Mouse (Mus musculus) ovary, postnatal 14 days (tissue): ENCODE data around the gene Zfp800.
A peak's percentile ranks its signal among the peaks of the same experiment; 100 is the strongest.

Experiments used
- DNase-seq: peaks from one replicate; pipeline ENCODE4 v3.0.0; 2022; ENCODE audit warnings: low spot score

The Zfp800 gene

DNA sequence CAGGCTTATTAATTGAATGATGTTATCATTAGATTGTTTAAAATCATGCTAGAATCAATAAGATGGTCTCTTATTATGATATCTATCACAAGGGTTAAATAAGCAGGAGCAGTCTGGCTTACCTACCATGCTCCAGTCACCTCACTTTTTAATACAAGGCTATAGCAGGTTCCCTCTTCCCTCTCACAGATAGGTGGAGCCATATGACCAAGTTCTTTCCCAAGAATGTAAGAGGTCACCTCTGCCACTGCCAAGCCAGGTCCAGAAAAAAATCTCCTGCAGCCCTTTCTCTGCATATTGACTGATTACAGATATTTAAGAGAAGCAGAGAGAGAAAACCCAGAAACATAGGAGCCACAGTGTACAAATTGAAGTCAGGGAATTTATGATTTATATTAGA, 88.1 kb downstream of the Zfp800 start:
- DNase-seq: no peak

DNA sequence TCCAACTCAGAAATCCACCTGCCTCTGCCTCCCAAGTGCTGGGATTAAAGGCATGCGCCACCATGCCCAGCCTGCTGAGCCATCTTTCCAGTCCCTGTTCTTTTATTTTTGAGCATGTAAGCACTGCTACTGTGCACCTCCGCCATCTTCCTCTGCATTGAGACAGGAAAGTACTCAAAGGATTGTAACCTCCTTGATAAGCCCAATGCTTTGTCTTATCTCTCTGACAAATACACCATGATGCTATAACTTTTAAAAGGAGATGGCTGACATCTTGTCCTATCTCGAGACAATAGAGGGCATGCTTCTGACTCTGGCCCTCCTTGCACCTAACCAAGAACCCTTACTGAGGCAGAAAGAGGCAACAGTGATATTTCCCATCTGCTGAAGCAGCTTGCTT, 88.9 kb downstream of the Zfp800 start:
- no peak for DNase-seq

DNA sequence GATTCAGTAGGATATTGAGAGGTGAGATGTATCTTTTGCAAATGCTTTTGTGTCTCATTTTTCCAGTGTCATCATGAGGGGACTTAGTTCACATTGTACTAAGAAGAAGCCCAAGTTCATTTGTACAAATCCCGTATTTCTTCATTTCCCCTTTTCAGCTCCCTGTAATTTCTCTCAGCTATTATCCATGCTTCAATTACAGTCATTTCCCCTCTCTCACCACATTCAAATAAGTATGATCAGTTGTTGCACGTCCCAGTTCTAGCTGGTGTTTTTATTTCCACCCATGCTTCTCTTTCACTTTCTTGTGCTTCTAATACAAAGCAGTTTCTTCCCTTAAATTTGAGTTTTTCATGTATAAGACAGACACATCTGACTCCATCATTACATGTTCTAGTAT, 91.1 kb downstream of the Zfp800 start:
- no peak for DNase-seq

DNA sequence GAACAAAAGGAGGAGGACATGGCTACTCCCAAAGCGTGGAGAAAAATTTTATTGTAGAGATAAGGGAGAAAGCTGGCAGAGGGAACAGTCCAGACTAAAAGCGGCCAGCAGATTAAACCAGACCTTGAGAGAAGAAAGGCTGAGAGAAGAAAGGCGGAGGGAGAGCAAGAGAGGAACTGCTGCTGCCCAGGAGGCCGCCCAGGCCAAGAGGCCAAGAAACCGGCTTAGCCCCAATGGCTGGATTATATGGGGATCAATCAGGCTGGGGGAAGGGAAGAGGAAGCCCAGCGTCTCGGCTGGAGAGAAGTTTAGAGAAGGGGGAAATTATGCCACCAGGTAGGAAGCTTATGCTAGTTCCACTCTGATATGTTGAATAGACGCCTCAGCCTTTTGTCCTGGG, 101.5 kb downstream of the Zfp800 start:
- no peak for DNase-seq

DNA sequence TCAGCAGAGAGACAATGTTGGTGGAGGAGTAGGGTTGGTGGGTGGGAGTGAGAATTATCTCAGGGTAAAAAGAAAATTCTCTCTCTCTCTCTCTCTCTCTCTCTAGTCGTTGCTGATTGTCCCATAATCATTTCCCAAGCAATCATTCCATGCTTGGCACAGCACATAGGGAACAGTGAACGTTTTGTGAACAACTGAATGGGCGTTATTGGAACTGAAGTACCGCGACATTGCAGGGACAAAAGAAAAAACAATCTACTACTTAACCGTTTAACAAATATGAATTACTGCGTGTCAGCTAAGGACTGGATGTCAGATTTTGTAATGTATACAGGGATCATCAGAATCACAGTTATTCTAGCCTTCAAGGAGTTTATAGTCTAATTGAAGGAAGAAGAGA, 102.2 kb downstream of the Zfp800 start:
- no peak for DNase-seq

DNA sequence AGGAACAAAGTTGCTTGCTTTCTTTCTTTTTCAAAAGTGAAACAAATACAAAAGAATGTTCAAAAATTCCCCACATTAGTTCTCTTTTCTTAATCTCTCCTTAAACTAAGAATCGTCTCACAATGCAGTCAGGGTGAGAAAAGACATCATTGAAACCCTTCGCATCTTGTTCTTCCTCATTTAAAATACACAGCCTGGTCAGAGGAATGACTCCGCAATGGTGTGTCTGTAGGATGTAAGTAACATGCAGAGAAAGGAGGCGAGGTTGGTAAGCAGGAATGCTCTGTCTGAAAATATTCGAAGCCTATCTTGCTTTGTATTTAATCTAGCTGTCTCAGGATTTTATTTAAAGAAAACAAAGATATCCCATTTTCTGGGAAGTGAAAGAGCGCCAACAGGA, 105.0 kb downstream of the Zfp800 start:
- no peak for DNase-seq

DNA sequence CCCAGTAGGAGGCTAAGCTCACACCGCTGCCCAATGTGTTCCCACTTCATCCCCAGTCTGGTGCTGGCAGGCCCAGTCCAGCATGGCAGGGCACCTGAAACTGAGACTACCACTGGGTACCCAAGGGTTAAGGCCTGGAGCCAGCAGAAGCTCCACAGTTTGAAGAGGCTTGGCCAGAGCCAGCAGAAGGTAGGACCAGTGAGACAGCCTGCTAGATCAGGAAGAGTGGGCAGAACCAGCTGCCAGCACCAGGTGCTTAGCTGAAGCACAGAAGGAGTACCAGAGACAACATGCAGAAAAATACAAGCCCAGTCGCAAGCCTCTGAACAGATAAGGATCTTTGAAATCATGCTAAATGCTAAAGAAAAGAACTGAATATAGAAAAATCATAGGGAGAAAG, 117.9 kb downstream of the Zfp800 start:
- no peak for DNase-seq

DNA sequence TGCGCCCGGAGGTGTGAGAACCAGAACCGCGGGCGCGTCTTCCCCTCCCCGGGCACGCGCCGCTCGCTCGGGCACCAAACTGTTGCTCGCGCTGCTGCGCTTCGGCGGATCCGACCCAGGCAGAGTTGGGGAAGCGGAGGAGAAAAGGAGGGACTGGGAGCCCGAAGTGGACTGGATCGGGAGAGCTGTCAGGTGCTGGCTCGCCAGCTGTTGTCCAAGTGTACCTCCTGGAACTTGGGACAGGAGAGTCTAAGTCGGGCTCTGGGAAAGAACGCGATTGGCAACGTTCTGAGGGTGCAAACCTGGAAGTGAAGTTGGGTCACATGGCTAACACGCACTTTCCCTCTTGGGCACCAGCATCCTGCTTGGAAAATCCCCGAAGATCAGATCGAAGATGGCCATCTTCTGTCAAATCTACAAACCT, 135.6 kb downstream of the Zfp800 start:
- DNase-seq: no peak

DNA sequence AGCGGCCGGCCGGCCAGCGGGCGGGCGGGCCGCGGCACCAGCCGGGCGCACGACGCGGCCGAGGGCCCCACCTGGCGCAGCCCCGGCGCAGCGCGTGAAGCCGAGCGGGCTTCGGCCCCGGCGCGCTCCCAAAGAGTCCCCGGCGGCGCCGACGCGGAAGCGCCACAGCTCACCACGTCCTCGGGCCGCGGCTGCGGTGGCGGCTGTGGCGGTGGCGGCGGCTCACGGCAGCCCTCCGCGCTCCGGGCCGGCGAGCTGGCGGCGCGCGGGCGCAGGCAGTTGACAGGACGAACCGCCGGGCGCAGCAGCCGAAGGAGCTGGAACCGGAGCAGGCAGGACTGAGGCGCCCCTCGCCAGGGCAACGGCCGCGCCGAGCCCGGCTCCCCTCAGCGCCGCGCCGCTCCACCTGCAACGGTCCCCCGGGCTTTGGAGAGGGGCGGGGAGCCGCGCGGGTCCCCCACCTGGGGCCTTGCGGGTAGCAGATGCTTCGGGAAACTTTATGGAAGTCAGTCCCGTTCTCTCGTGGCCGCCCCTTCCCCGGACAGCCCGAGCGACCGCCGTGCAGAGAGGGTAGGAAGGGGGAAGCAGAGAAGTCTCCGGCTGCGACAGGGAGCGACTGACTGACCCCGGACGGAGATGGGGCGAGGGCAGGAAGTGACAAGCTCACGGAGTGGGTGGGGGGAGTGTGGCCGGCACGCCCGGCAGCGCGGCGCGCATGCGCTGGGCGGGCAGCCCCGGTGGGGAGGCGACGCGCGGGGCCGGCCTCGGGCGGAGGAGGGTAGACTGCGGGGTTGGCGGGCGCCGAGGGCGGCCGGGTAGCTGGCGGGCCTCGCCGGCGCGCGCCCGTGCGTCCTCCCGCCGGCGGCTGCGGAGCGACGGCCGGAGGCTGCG, 136.3 kb downstream of the Zfp800 start:
- DNase-seq: peak; percentile 78

DNA sequence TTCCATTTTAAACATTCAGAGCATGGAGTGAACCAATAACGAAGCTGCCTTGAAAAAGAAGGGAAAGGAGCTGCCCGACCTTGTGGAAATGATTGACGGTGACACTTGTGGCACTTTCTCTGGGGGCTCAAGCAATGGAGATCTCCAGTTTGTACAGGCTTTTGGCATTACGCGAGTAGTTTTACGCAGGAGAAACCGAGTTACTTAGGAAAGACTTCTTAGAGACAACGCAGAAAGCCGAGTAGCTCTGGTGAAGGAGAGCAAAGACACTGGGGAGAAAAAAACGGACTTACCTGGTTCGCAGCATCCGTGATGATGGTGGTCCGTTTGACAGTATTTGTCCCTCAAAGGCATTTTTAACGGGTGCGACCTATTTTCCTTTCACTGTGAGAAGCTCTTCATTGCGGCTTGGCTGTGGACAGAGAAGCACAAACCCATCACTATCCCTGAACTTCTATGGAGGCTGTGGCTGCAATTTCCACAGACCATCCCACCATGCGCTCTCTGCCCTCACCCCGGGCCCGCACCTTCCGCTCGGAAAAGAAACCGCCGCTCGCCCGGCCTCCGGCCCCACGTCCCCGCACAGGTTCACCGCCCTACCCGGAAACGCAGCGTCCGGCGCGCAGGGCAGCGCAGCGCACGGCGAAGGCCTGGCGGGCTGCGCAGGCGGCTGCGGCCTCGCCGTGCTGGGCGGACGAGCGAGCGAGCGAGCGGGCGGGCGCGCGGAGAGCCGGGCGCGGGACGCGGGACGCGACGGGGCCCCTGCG, 137.2 kb downstream of the Zfp800 start:
- peak; percentile 12 for DNase-seq

DNA sequence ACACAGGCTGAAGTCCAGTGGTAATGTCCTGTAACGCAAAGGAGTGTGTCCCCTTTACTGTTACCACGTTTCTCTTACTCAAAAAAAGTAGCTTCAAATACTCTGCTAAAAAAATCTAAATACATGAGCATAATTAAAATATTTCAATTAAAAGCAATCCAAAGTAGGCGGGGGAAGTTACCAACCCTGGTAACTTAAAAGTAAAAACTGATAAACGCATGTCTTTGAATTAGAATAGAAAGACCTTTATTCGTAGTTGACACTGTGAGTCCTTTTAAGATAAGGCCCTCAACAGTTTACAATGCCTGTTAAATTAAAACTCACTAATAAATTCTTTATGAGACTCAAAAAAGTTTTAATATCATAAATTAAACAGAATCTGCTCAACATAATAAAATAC, 138.1 kb downstream of the Zfp800 start:
- DNase-seq: no peak

DNA sequence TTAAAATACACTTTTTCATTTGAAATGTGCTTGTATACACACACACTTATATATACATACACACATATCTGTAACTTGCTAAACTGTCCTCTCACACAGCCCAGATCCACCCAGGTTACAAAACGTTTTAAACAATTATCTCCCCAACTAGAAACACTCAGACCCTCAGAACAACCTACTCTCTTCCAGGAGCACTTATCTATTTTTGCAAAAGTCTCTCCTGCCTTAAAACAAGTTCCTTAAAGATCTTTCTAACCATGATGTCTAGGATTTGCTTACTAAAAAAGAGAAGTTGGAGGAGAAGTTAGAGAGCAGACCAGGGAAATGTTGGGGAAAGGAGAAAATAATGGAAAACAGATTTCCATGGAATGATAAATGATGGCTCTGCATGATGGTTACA, 139.4 kb downstream of the Zfp800 start:
- no peak for DNase-seq

DNA sequence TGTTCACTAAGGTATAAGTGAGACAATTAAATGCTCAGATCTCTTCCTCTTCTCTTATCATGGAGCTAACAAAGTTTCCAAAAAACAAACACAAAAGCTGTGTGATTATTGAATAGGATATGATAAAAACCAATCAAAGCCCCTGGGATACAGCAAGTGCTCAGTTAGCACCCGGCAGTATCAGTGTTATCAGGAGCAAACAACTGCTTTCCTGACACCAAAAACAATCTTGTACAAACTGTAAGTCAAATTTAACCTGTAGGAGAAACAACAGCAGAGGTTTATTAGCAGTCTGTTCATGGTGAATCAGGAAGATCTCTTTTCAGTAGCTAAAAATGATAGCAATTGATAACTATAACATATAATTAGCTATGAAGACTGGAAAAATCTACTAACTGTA, 140.0 kb downstream of the Zfp800 start:
- no peak for DNase-seq

DNA sequence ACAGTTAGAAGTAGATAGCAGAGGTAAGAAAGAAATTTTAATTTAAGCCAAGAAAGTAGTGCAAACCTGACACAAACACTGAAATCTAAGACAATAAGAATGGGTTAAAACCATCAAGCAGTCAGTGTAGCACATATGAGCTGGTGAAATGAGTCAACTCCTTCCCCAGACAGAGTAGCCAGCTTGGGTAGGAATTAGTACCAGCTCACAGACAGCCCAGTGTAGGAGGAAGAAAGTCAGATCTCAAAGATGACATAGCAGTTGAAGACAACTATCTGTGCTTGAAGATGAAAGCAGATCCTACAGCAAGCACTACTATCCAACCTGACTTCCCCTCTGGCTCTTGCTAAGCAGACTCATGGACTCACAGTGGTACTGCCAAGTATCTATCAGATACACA, 145.0 kb downstream of the Zfp800 start:
- no peak for DNase-seq

DNA sequence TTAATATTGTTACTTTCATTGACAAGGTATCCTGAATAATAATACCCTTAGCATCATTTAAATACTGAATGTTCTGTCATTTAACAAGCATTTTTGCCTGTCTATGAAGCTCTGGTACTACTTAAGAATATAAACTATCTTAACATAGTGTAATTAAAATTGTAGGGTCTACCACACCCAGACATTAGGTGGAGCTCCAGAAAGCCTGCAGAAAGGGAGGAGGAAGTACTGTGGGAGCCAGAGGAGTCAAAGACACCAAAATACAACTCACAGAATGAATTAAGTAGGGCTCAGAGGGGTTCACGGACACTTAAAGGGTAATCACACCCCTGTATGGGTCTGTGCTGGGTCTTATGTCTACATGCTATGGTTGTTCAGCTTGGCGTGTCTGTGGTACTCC, 149.6 kb downstream of the Zfp800 start:
- no peak for DNase-seq

DNA sequence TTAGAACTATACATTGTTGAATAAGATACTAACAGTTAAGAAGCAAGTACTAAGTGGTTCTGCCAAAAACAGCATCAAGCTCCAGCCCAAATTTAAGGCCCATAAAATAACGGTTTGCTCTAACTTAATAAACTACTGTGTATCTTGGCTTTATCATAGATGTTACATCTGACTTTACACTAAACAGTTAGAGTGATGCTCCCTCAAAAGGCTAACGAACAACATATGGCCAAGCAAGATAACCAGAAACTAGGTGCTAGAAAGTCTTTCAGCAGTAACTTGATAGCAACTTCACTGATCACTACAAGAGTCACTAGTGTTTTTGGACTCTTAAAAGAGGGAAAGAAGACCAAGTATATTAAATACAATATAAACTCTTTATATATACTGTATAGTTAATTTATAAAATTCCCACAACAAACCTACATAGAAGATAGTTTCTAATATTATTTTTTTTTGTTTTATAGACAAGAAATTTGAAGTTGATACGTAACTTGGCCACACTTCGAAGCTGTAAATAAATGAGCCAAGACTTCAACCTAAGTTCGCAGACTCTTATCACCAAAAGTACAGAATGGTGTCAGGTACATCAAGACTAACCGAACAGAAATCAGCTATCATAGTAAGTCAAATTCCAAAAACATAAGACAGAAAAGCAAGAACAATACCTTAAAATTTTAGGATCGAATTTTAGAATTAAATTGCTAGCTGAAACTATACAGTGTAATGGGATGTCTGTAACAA, 165.0 kb downstream of the Zfp800 start:
- DNase-seq: no peak

DNA sequence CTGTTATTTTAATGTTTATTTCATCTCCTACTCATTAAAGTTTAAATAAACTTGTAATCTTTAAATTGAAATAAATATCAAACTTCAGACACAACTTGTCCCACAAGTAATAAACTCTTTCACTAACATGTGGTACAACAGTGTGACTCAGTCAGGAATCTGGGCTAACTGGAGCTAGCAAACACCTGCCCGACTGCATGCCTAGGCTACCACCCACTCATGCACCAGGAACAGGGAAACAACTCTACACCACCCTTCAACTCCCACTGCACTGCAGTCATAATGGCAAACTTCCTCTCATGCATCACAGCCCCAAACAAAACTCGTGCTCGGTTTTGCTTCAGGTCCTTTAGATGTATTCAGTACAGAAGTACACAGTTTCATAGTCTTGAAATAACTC, 169.7 kb downstream of the Zfp800 start:
- no peak for DNase-seq

DNA sequence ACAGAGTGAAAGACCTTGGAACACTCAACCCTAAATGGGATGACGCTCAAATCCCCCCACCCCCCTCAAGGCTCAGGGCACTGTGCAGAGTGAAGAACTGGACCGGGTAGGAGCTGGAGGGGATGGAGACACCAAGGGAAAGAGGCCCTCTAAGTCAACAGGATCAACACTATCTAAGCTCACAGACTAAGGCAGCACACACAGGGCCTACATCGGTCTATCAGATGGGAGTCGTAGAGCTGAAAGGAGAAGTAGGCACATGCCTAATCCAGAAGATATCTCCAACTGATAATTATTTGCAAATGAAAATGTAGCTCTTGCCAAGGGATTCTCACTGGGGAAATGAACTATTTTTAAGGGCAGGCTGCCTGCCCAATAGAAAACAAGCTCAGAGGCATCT, 176.8 kb downstream of the Zfp800 start:
- DNase-seq: no peak

DNA sequence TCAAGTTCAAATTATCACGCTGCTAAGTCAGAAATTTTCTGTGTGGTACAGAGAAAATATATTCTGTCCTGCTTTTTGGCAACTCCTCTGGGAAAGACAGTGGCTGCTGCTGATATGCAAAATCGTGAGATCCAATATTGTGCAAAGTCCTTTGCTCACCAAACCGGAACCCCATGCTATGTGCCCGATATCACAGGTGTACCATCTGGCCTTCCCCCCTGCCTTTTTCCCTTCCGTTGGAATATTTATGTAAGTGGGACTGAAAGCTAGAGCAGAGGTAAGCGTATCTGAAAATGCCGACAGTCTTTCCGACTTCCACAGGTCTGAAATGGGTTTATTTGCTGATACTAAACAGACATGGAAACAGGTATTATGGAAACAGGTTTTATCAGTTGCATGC, 179.4 kb downstream of the Zfp800 start:
- DNase-seq: no peak

DNA sequence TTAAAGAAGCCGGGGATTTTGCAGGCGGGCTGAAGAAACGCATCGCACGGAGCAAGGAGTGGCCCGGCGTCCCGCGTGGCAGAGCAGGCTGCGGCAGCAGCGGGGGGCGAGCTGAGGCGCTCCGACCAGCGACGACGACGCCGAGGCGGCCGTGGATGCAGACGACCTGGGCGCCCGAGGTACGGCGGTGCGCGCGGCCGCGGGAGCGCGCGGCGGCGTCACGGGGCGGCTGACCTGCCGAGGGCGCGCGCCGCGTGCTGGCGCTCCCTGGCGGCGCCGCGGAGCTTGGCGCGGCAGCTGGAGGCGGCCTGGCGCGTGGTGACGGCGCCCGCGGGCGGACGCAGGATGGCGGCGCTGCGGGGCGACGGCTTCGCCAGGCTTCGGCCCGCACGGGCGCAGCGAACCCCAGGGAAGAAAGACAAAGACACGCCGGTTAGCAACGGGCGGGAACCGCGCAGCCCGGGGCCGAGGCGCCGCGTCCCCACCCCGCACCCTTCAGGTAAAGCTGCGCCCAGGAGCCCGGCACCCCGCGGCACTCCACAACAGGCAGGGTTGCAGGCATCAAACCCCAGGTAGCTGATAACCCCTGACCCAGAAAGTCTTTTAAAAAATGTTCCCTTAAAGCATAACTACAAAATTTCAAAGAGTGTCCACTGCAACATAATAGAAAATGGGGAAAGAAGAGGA, 182.4 kb downstream of the Zfp800 start:
- peak; percentile 39 for DNase-seq

DNA sequence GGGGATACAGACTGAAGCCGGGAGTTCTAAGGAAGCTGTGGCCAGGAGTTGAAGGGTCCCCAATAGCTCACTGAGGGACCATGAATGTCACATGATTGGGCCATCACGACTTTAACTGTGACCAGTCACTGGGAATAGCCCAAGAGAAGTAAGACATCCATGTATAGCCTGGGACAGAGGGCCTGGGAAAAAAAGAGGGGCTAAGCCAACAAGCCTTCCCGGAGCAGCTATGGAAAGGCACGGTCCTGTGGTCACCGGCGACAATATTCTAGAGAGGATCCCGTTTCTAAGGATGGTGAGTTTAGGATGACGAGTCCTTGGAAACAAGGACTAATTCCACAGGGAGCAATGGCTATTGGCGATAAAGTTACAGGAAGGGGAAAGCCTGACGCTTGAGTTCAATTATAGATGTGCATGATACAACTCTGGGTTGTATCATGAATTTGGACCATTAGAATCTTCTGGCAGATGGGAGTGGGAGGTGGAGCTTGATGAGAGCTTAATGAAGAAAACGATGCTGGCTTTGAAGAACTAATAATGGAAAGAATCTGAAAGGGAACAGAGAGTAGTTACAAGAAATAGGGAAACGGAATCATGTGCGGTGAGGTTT, 183.0 kb downstream of the Zfp800 start:
- DNase-seq: no peak

DNA sequence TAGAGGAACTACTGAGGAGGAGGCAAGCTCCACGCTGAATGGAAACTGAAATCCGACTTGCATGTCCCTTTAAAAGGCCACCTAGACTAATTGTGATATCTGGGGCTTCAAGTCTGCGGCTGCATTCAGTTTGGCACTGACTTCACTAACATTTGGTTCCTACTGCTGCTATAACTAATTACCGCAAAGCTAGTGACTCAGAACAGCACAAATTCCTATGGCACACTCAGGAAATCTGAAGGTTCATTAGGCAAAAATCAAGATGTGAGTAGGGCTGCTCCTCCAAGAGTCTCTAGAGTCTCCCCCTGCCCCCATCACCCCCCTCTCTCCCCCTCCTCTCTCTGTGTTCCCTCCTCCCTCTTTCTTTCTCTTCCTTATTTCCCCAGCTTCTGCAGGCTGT, 194.4 kb downstream of the Zfp800 start:
- DNase-seq: no peak
